Mouse (Mus musculus) thymus, adult 2 months (tissue): ENCODE measurements around the gene Lgals1.

Experiments
- CTCF ChIP-seq: fragments of 200-500 bp; IDR thresholded peaks from 2 replicates; pipeline ENCODE4 v1.5.1; 2012; ENCODE audit warnings: mild to moderate bottlenecking, control low read depth, low read length, moderate library complexity, borderline replicate concordance; ENCODE audit not compliant: control insufficient read depth, poor library complexity, insufficient read depth; ENCODE audit errors: extremely low read depth
- POLR2A ChIP-seq: fragments of 200-500 bp; IDR thresholded peaks from 2 replicates; pipeline ENCODE4 v1.6.1; 2012; ENCODE audit warnings: mild to moderate bottlenecking, low read length, control low read depth, moderate library complexity; ENCODE audit not compliant: control insufficient read depth, poor library complexity, insufficient read depth; ENCODE audit errors: extremely low read depth

GRCm38 (mm10) chr15:78960088-78960487 lies 33.6 kb downstream of the Lgals1 start:
- TF ChIP-seq POLR2A (no peak), CTCF (no peak)
